Mouse (Mus musculus) heart, postnatal 0 days (tissue): ENCODE data around the gene Il6st. TPM values are rescaled to one million over a fixed set of nuclear protein-coding genes. Genes with fewer than 3 reads are reported as not detected.

Experiments used
- ATAC-seq: fragments of 200-750 bp; cut with Nextera tagmentation; 2 replicates; pipeline ENCODE4 v1.8.0; 2017; ENCODE audit warnings: low read depth, moderate number of reproducible peaks, moderate library complexity; ENCODE audit not compliant: insufficient read depth
- DNase-seq: peaks from one replicate; pipeline ENCODE4 v3.0.0-alpha.2; 2016; ENCODE audit warnings: low spot score
- H3K27ac ChIP-seq: fragments of 300-500 bp; sonication (generic); 2 replicates; pipeline ENCODE4 v1.5.1; 2014; ENCODE audit warnings: low read depth, mild to moderate bottlenecking
- H3K27me3 ChIP-seq: fragments of 300-500 bp; sonication (generic); 2 replicates; pipeline ENCODE4 v1.6.1; 2014; ENCODE audit warnings: low read length, mixed read lengths; ENCODE audit not compliant: control insufficient read depth, insufficient read depth
- H3K36me3 ChIP-seq: fragments of 300-500 bp; sonication (generic); replicated peaks from 2 replicates; pipeline ENCODE4 v1.6.1; 2014; ENCODE audit warnings: low read length, mixed read lengths; ENCODE audit not compliant: control insufficient read depth, insufficient read depth
- H3K4me1 ChIP-seq: fragments of 300-500 bp; sonication (generic); 2 replicates; pipeline ENCODE4 v1.6.1; 2014; ENCODE audit warnings: antibody characterized with exemption; ENCODE audit not compliant: control insufficient read depth, insufficient read depth
- H3K4me2 ChIP-seq: fragments of 300-500 bp; sonication (generic); 2 replicates; pipeline ENCODE4 v1.6.1; 2014; ENCODE audit warnings: low read depth, mild to moderate bottlenecking, low read length, moderate library complexity
- H3K4me3 ChIP-seq: fragments of 300-500 bp; sonication (generic); 2 replicates; pipeline ENCODE4 v1.5.1; 2014; ENCODE audit warnings: low read depth, low read length
- H3K9ac ChIP-seq: fragments of 300-500 bp; sonication (generic); replicated peaks from 2 replicates; pipeline ENCODE4 v1.6.1; 2014; ENCODE audit warnings: low read depth, low read length, mixed read lengths
- H3K9me3 ChIP-seq: fragments of 300-500 bp; sonication (generic); replicated peaks from 2 replicates; pipeline ENCODE4 v1.6.1; 2016; ENCODE audit warnings: low read length; ENCODE audit not compliant: control insufficient read depth
- CTCF ChIP-seq: IDR thresholded peaks from 2 replicates; pipeline ENCODE4 v1.5.1; 2016; ENCODE audit warnings: antibody characterized with exemption, control low read depth, low read depth
- EP300 ChIP-seq: IDR thresholded peaks from 2 replicates; pipeline ENCODE4 v1.6.1; 2016; ENCODE audit warnings: antibody characterized with exemption, low read depth
- WGBS: fragments of 180-500 bp; shearing (Covaris S2); extraction: QIAGEN DNeasy Blood & Tissue Kit; methylation state at CpG from one replicate; pipeline ENCODE4 v1.1.7; 2014; 5-methylcytosine and 5-hydroxymethylcytosine counted together
- polyA plus RNA-seq: library from polyadenylated mRNA; unstranded; fragments of >200 nt; fragmentation: Nextera tagmentation; extraction: Ambion mirVana; gene quantifications from 2 replicates; pipeline ENCODE4 v1.2.1, GENCODE M21; 2015
- total RNA-seq: library from RNA; depleted of rRNA; stranded (reverse); fragments of >200 nt; gene quantifications from 2 replicates; pipeline ENCODE4 v1.2.3, GENCODE M21; 2014; ENCODE audit warnings: low replicate concordance

The Il6st gene
- total and polyA plus RNA-seq, 2 experiments from 2014 or later: 29.9 to 98.0 TPM

GRCm38 (mm10) chr13:112490036-112490435 lies 26.2 kb downstream of the Il6st start:
- Histone ChIP-seq H3K4me1 (no peaks in the 10 kb centered on the region), H3K9me3 (no peaks in the 10 kb centered on the region; the same call in 1 of the 2 replicates), H3K36me3 (peaks cover 85% of the 10 kb centered on the region), H3K4me2 (no peak overlapping the region), H3K27me3 (no peaks in the 10 kb centered on the region), H3K9ac (no peak overlapping the region), H3K27ac (no peak overlapping the region), H3K4me3 (no peak overlapping the region)
- no peak for DNase-seq
- WGBS: 64% methylated on average over 3 of the region's 3 CpGs
- no peak for TF ChIP-seq EP300
- no peak for TF ChIP-seq CTCF
- no peak for ATAC-seq

GRCm38 (mm10) chr13:112491636-112492284 lies 27.9 kb downstream of the Il6st start:
- no peak overlapping the region for H3K4me3 ChIP-seq
- ATAC-seq (no peak), DNase-seq (no peak)
- TF ChIP-seq EP300: no peak
- H3K4me2 ChIP-seq: no peak overlapping the region
- no peaks in the 10 kb centered on the region for H3K27me3 ChIP-seq
- H3K9me3 ChIP-seq: no peaks in the 10 kb centered on the region
- no peaks in the 10 kb centered on the region for H3K4me1 ChIP-seq
- H3K9ac ChIP-seq: no peak overlapping the region
- WGBS: 80% methylated on average over 14 of the region's 14 CpGs
- H3K36me3 ChIP-seq: peaks cover 83% of the 10 kb centered on the region
- H3K27ac ChIP-seq: no peak overlapping the region

- no peak for ATAC-seq
- peaks cover 83% of the 10 kb centered on the region for H3K36me3 ChIP-seq
- H3K4me1 ChIP-seq: no peaks in the 10 kb centered on the region
- H3K4me3 ChIP-seq: no peak overlapping the region
- no peak overlapping the region for H3K4me2 ChIP-seq
- DNase-seq: no peak
- TF ChIP-seq CTCF: no peak
- 29% methylated on average over 1 of the region's 1 CpGs for WGBS
- H3K27me3 ChIP-seq: no peaks in the 10 kb centered on the region
- no peaks in the 10 kb centered on the region for H3K9me3 ChIP-seq
- no peak overlapping the region for H3K27ac ChIP-seq
- H3K9ac ChIP-seq: no peak overlapping the region
These were observed 28.4 kb downstream of the Il6st start for GRCm38 (mm10) chr13:112492285-112492678.

- DNase-seq (no peak), ATAC-seq (no peak)
- no peak overlapping the region for H3K4me2 ChIP-seq
- no peak overlapping the region for H3K27ac ChIP-seq
- H3K36me3 ChIP-seq: peaks cover 89% of the 10 kb centered on the region
- WGBS: 91% methylated on average over 12 of the region's 12 CpGs
- no peaks in the 10 kb centered on the region for H3K9me3 ChIP-seq
- H3K4me1 ChIP-seq: no peaks in the 10 kb centered on the region
- no peak for TF ChIP-seq EP300
- TF ChIP-seq CTCF: no peak
- no peak overlapping the region for H3K9ac ChIP-seq
- no peak overlapping the region for H3K4me3 ChIP-seq
- H3K27me3 ChIP-seq: no peaks in the 10 kb centered on the region
These were observed 30.7 kb downstream of the Il6st start for GRCm38 (mm10) chr13:112494590-112494989.

- Histone ChIP-seq H3K9ac (no peak overlapping the region), H3K4me2 (no peak overlapping the region), H3K4me3 (no peak overlapping the region), H3K27ac (no peak overlapping the region), H3K4me1 (no peaks in the 10 kb centered on the region), H3K9me3 (no peaks in the 10 kb centered on the region), H3K36me3 (peaks cover 89% of the 10 kb centered on the region), H3K27me3 (no peaks in the 10 kb centered on the region)
- ATAC-seq: no peak
- 83% methylated on average over 4 of the region's 4 CpGs for WGBS
- no peak for DNase-seq
- TF ChIP-seq EP300 (no peak), CTCF (no peak)
These were observed 36.2 kb downstream of the Il6st start for GRCm38 (mm10) chr13:112500027-112500426.

- no peaks in the 10 kb centered on the region for H3K9me3 ChIP-seq
- H3K4me3 ChIP-seq: no peak overlapping the region
- H3K9ac ChIP-seq: no peak overlapping the region
- no peaks in the 10 kb centered on the region for H3K27me3 ChIP-seq
- ATAC-seq (no peak), DNase-seq (no peak)
- TF ChIP-seq EP300 (no peak), CTCF (no peak)
- no peak overlapping the region for H3K27ac ChIP-seq
- H3K36me3 ChIP-seq: peaks cover 89% of the 10 kb centered on the region
- no peaks in the 10 kb centered on the region for H3K4me1 ChIP-seq
- no peak overlapping the region for H3K4me2 ChIP-seq
- 93% methylated on average over 9 of the region's 9 CpGs for WGBS
These were observed 36.6 kb downstream of the Il6st start for GRCm38 (mm10) chr13:112500466-112500865.
